Mouse (Mus musculus): ENCODE data around the gene Sys1. TPM values are rescaled to one million over a fixed set of nuclear protein-coding genes. Genes with fewer than 3 reads are reported as not detected.

Gene Sys1
- polyA plus RNA-seq, 1 experiment, result 33.3 TPM

GRCm38 (mm10) chr2:164441155-164441554 is 15.6 kb upstream of the Sys1 start:
- Histone ChIP-seq H3K27ac (ENCODE audit: insufficient read depth, low read depth, low read length) (peak overlapping the region; percentile 90), H3K4me1 (ENCODE audit: control insufficient read depth, insufficient read depth, low read length) (peaks cover 59% of the 10 kb centered on the region), H3K4me3 (ENCODE audit: insufficient read depth, low read length) (peak overlapping the region; percentile 81)
- no peak for TF ChIP-seq CTCF (IDR thresholded peaks at IDR 0.05; ENCODE audit: low read depth, low read length)
- no peak for TF ChIP-seq POLR2A (IDR thresholded peaks at IDR 0.05; ENCODE audit: borderline replicate concordance, low read depth, low read length)

GRCm38 (mm10) chr2:164441731-164442130 is 15.0 kb upstream of the Sys1 start:
- peak overlapping the region; percentile 81 for H3K4me3 ChIP-seq (ENCODE audit: insufficient read depth, low read length)
- peaks cover 53% of the 10 kb centered on the region for H3K4me1 ChIP-seq (ENCODE audit: control insufficient read depth, insufficient read depth, low read length)
- peak overlapping the region; percentile 90 for H3K27ac ChIP-seq (ENCODE audit: insufficient read depth, low read depth, low read length)
- no peak for TF ChIP-seq POLR2A (IDR thresholded peaks at IDR 0.05; ENCODE audit: borderline replicate concordance, low read depth, low read length)
- no peak for TF ChIP-seq CTCF (IDR thresholded peaks at IDR 0.05; ENCODE audit: low read depth, low read length)

GRCm38 (mm10) chr2:164442315-164443050 is 14.3 kb upstream of the Sys1 start:
- peaks cover 45% of the 10 kb centered on the region for H3K4me1 ChIP-seq (ENCODE audit: control insufficient read depth, insufficient read depth, low read length)
- peak overlapping the region; percentile 81 for H3K4me3 ChIP-seq (ENCODE audit: insufficient read depth, low read length)
- TF ChIP-seq CTCF (IDR thresholded peaks at IDR 0.05; ENCODE audit: low read depth, low read length) (no peak), POLR2A (IDR thresholded peaks at IDR 0.05; ENCODE audit: borderline replicate concordance, low read depth, low read length) (no peak)
- H3K27ac ChIP-seq (ENCODE audit: insufficient read depth, low read depth, low read length), result peak overlapping the region; percentile 90

GRCm38 (mm10) chr2:164443051-164443437 is 13.7 kb upstream of the Sys1 start:
- H3K4me1 ChIP-seq (ENCODE audit: control insufficient read depth, insufficient read depth, low read length), result peaks cover 40% of the 10 kb centered on the region
- TF ChIP-seq CTCF (IDR thresholded peaks at IDR 0.05; ENCODE audit: low read depth, low read length) (no peak), POLR2A (IDR thresholded peaks at IDR 0.05; ENCODE audit: borderline replicate concordance, low read depth, low read length) (peak; percentile 95)
- H3K4me3 ChIP-seq (ENCODE audit: insufficient read depth, low read length), result peak overlapping the region; percentile 81
- H3K27ac ChIP-seq (ENCODE audit: insufficient read depth, low read depth, low read length), result peak overlapping the region; percentile 90

- TF ChIP-seq POLR2A (IDR thresholded peaks at IDR 0.05; ENCODE audit: borderline replicate concordance, low read depth, low read length) (no peak), CTCF (IDR thresholded peaks at IDR 0.05; ENCODE audit: low read depth, low read length) (no peak)
- peak within 1 kb of the TSS; percentile 90 for H3K27ac ChIP-seq (ENCODE audit: insufficient read depth, low read depth, low read length)
These were observed 13.2 kb upstream of the Sys1 start, which contains the start of gene Sdc4 for GRCm38 (mm10) chr2:164443460-164444000. Gene Sdc4, minus strand, starts transcription at chr2:164443887.

GRCm38 (mm10) chr2:164444701-164445100 is 12.1 kb upstream of the Sys1 start:
- H3K4me3 ChIP-seq (ENCODE audit: insufficient read depth, low read length), result no peak overlapping the region
- TF ChIP-seq CTCF (IDR thresholded peaks at IDR 0.05; ENCODE audit: low read depth, low read length) (no peak), POLR2A (IDR thresholded peaks at IDR 0.05; ENCODE audit: borderline replicate concordance, low read depth, low read length) (no peak)
- no peak overlapping the region for H3K27ac ChIP-seq (ENCODE audit: insufficient read depth, low read depth, low read length)

More at GRCm38 (mm10) chr2:164443460-164444000, 13.2 kb upstream of the Sys1 start, which contains the start of gene Sdc4:
- Histone ChIP-seq H3K4me1 (ENCODE audit: control insufficient read depth, insufficient read depth, low read length) (peaks cover 35% of the 10 kb centered on the region), H3K4me3 (ENCODE audit: insufficient read depth, low read length) (peak within 1 kb of the TSS; percentile 81)

GRCm38 (mm10) chr2:164445399-164446085 is 11.2 kb upstream of the Sys1 start:
- TF ChIP-seq POLR2A (IDR thresholded peaks at IDR 0.05; ENCODE audit: borderline replicate concordance, low read depth, low read length) (no peak), CTCF (IDR thresholded peaks at IDR 0.05; ENCODE audit: low read depth, low read length) (no peak)

More at GRCm38 (mm10) chr2:164444701-164445100, 12.1 kb upstream of the Sys1 start:
- H3K4me1 ChIP-seq (ENCODE audit: control insufficient read depth, insufficient read depth, low read length), result peaks cover 24% of the 10 kb centered on the region

GRCm38 (mm10) chr2:164446086-164446469 is 10.7 kb upstream of the Sys1 start:
- Histone ChIP-seq H3K4me1 (ENCODE audit: control insufficient read depth, insufficient read depth, low read length) (peaks cover 15% of the 10 kb centered on the region), H3K4me3 (ENCODE audit: insufficient read depth, low read length) (no peak overlapping the region), H3K27ac (ENCODE audit: insufficient read depth, low read depth, low read length) (no peak overlapping the region)
- TF ChIP-seq CTCF (IDR thresholded peaks at IDR 0.05; ENCODE audit: low read depth, low read length) (no peak), POLR2A (IDR thresholded peaks at IDR 0.05; ENCODE audit: borderline replicate concordance, low read depth, low read length) (no peak)

More at GRCm38 (mm10) chr2:164445399-164446085, 11.2 kb upstream of the Sys1 start:
- peaks cover 17% of the 10 kb centered on the region for H3K4me1 ChIP-seq (ENCODE audit: control insufficient read depth, insufficient read depth, low read length)
- no peak overlapping the region for H3K27ac ChIP-seq (ENCODE audit: insufficient read depth, low read depth, low read length)
- H3K4me3 ChIP-seq (ENCODE audit: insufficient read depth, low read length), result no peak overlapping the region

- peaks cover 15% of the 10 kb centered on the region for H3K4me1 ChIP-seq (ENCODE audit: control insufficient read depth, insufficient read depth, low read length)
- no peak overlapping the region for H3K27ac ChIP-seq (ENCODE audit: insufficient read depth, low read depth, low read length)
- no peak for TF ChIP-seq POLR2A (IDR thresholded peaks at IDR 0.05; ENCODE audit: borderline replicate concordance, low read depth, low read length)
- TF ChIP-seq CTCF (IDR thresholded peaks at IDR 0.05; ENCODE audit: low read depth, low read length), result no peak
These were observed 8.6 kb upstream of the Sys1 start for GRCm38 (mm10) chr2:164448140-164448539.

More at GRCm38 (mm10) chr2:164448140-164448539, 8.6 kb upstream of the Sys1 start:
- H3K4me3 ChIP-seq (ENCODE audit: insufficient read depth, low read length), result no peak overlapping the region

Data from bone marrow macrophage, adult 2 months (primary cell).